Mouse (Mus musculus) hindbrain, embryonic 13.5 days (tissue): Measurements from ENCODE around the gene Mnd1. TPM values are rescaled to one million over a fixed set of nuclear protein-coding genes. Genes with fewer than 3 reads are reported as not detected.

Experiments used
- ATAC-seq: fragments of 200-750 bp; cut with Nextera tagmentation; 2 replicates; pipeline ENCODE4 v1.8.0; 2017; ENCODE audit warnings: moderate TSS enrichment; ENCODE audit not compliant: low FRiP score
- H3K27ac ChIP-seq: fragments of 300-500 bp; sonication (generic); 2 replicates; pipeline ENCODE4 v1.5.1; 2015; ENCODE audit warnings: inconsistent platforms, mild to moderate bottlenecking, moderate library complexity
- H3K27me3 ChIP-seq: fragments of 300-500 bp; sonication (generic); 2 replicates; pipeline ENCODE4 v1.6.1; 2015; ENCODE audit warnings: mild to moderate bottlenecking, inconsistent platforms
- H3K36me3 ChIP-seq: fragments of 300-500 bp; sonication (generic); 2 replicates; pipeline ENCODE4 v1.6.1; 2015; ENCODE audit warnings: mild to moderate bottlenecking, inconsistent platforms
- H3K4me1 ChIP-seq: fragments of 300-500 bp; sonication (generic); replicated peaks from 2 replicates; pipeline ENCODE4 v1.6.1; 2015; ENCODE audit warnings: inconsistent platforms
- H3K4me2 ChIP-seq: fragments of 300-500 bp; sonication (generic); 2 replicates; pipeline ENCODE4 v1.6.1; 2015; ENCODE audit warnings: inconsistent platforms, mild to moderate bottlenecking, moderate library complexity
- H3K4me3 ChIP-seq: fragments of 300-500 bp; sonication (generic); 2 replicates; pipeline ENCODE4 v1.5.1; 2015; ENCODE audit warnings: mild to moderate bottlenecking, inconsistent platforms
- H3K9ac ChIP-seq: fragments of 300-500 bp; sonication (generic); 2 replicates; pipeline ENCODE4 v1.6.1; 2015; ENCODE audit warnings: mild to moderate bottlenecking, inconsistent platforms
- H3K9me3 ChIP-seq: fragments of 300-500 bp; sonication (generic); 2 replicates; pipeline ENCODE4 v1.6.1; 2016; ENCODE audit warnings: inconsistent platforms
- WGBS: fragments of 180-500 bp; shearing (Covaris S2); methylation state at CpG from one replicate; pipeline ENCODE4 v1.1.7; 2015; 5-methylcytosine and 5-hydroxymethylcytosine counted together
- polyA plus RNA-seq: library from polyadenylated mRNA; unstranded; fragments of >200 nt; fragmentation: Nextera tagmentation; extraction: Ambion mirVana; gene quantifications from 2 replicates; pipeline ENCODE4 v1.2.1, GENCODE M21; 2015

The Mnd1 gene
- polyA plus RNA-seq, 1 experiment from 2014 or later, result 2.8 TPM

- no peaks in the 10 kb centered on the region for H3K36me3 ChIP-seq
- WGBS, result 64% methylated on average over 7 of the region's 7 CpGs
- ATAC-seq, result no peak
- H3K4me1 ChIP-seq, result no peaks in the 10 kb centered on the region; the same call in 1 of the 2 replicates
- H3K4me3 ChIP-seq, result no peak overlapping the region
- peaks cover 6% of the 10 kb centered on the region; the same call in 1 of the 2 replicates for H3K9me3 ChIP-seq
- no peak overlapping the region for H3K4me2 ChIP-seq
- no peak overlapping the region for H3K9ac ChIP-seq
- no peaks in the 10 kb centered on the region for H3K27me3 ChIP-seq
- no peak overlapping the region for H3K27ac ChIP-seq
Measured at GRCm38 (mm10) chr3:84080074-84080473, 75.5 kb downstream of the Mnd1 start.

DNA sequence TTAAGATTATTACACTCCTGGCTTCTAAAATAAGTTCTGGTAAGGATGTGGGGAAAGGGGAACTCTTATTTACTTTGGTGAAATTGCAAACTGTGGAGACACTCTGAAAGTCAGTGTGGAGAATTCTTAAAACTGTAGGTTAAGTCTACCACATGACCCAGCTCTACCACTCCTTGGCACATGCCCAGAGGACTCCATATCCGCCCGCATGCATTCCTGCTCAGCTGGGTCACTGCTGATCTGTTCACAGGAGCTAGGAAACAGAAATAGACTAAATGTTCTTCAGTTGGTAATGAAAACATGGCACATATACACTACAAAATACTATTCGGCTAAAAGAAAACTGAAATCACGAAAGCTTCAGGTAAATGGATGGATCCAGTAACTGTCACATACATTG is 78.1 kb downstream of the Mnd1 start:
- H3K27ac ChIP-seq, result no peak overlapping the region
- H3K4me2 ChIP-seq, result no peak overlapping the region
- ATAC-seq, result no peak
- no peak overlapping the region for H3K9ac ChIP-seq
- H3K9me3 ChIP-seq, result peaks cover 6% of the 10 kb centered on the region; the same call in 1 of the 2 replicates
- WGBS, result 90% methylated on average over 4 of the region's 4 CpGs
- no peak overlapping the region for H3K4me3 ChIP-seq
- no peaks in the 10 kb centered on the region for H3K27me3 ChIP-seq
- H3K36me3 ChIP-seq, result no peaks in the 10 kb centered on the region
- no peaks in the 10 kb centered on the region; the same call in 1 of the 2 replicates for H3K4me1 ChIP-seq

- H3K27me3 ChIP-seq, result no peaks in the 10 kb centered on the region
- no peak overlapping the region for H3K27ac ChIP-seq
- no peak overlapping the region for H3K9ac ChIP-seq
- H3K4me2 ChIP-seq, result no peak overlapping the region
- no peak for ATAC-seq
- no peaks in the 10 kb centered on the region; the same call in 1 of the 2 replicates for H3K4me1 ChIP-seq
- H3K9me3 ChIP-seq, result no peaks in the 10 kb centered on the region
- 68% methylated on average over 13 of the region's 13 CpGs for WGBS
- H3K4me3 ChIP-seq, result no peak overlapping the region
- no peaks in the 10 kb centered on the region for H3K36me3 ChIP-seq
Measured at GRCm38 (mm10) chr3:84076543-84077332, 78.8 kb downstream of the Mnd1 start.

DNA sequence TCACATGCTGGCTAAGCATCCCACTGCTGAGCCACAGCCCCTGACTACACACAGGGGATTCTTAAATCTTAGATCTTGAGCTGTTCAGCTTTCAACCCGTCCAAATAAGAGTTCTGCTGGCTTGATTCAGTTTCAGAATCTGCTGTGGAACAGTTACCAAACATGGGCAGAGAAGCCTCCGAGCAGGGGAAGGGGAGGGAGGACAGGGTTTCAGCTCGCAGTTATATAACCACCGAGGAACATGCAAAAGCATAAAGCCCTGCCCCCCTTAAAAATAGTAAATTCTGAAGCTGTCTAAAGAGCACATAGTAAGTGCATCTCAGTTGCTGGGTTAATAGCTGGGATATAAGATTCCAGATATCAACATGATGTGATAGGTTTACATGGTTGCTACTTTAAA is 80.1 kb downstream of the Mnd1 start:
- no peak overlapping the region for H3K9ac ChIP-seq
- no peak for ATAC-seq
- no peaks in the 10 kb centered on the region; the same call in 1 of the 2 replicates for H3K4me1 ChIP-seq
- no peak overlapping the region for H3K27ac ChIP-seq
- no peaks in the 10 kb centered on the region for H3K36me3 ChIP-seq
- WGBS, result 84% methylated on average over 4 of the region's 4 CpGs
- H3K4me3 ChIP-seq, result no peak overlapping the region
- no peaks in the 10 kb centered on the region for H3K27me3 ChIP-seq
- H3K4me2 ChIP-seq, result no peak overlapping the region
- H3K9me3 ChIP-seq, result no peaks in the 10 kb centered on the region

DNA sequence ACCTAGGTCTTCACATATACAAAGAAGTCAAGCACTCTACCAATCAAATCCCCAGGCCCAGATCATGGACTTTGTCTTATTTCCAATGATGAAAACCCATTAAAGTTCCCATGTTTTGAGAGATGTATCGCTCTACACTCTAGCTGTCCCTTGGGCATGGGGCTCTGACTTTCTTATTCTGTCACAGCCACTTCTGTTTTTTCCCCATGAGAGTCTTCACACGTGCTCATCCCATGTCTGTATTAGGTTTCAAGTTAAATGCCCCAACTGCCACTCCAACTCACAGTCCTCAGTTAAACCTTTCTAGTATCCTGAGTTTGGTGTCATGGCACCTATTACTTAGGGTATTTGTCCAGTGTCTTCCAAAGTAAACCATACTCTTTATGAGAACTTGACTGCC is 80.8 kb downstream of the Mnd1 start:
- Histone ChIP-seq H3K9ac (no peak overlapping the region), H3K4me3 (no peak overlapping the region), H3K4me1 (no peaks in the 10 kb centered on the region; the same call in 1 of the 2 replicates), H3K36me3 (no peaks in the 10 kb centered on the region), H3K4me2 (no peak overlapping the region), H3K27me3 (no peaks in the 10 kb centered on the region), H3K9me3 (no peaks in the 10 kb centered on the region), H3K27ac (no peak overlapping the region)
- 86% methylated on average over 2 of the region's 2 CpGs for WGBS
- ATAC-seq, result no peak

DNA sequence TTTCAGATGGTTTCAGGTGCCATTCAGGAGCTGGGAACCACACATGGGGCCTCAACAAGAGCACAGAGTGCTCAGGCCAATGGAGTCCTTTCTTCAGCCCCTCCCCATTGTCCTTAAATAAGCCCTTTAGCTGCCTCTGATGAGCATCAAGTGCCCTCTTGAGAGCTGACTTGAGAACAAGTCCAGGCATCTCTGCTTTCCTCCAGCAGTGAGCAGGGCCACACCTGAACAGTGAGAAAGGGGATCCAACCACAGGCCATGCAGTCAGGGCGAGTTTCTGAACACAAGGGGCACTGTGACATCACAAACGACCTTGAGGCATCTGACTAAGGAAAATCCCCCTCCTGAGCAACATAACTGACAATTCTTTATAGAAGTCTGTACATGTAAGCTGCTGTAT is 83.9 kb downstream of the Mnd1 start:
- Histone ChIP-seq H3K27me3 (no peaks in the 10 kb centered on the region), H3K9ac (no peak overlapping the region), H3K4me1 (no peaks in the 10 kb centered on the region), H3K9me3 (no peaks in the 10 kb centered on the region), H3K4me2 (no peak overlapping the region), H3K4me3 (no peak overlapping the region), H3K27ac (no peak overlapping the region), H3K36me3 (no peaks in the 10 kb centered on the region)
- WGBS, result 12% methylated on average over 2 of the region's 2 CpGs
- no peak for ATAC-seq

DNA sequence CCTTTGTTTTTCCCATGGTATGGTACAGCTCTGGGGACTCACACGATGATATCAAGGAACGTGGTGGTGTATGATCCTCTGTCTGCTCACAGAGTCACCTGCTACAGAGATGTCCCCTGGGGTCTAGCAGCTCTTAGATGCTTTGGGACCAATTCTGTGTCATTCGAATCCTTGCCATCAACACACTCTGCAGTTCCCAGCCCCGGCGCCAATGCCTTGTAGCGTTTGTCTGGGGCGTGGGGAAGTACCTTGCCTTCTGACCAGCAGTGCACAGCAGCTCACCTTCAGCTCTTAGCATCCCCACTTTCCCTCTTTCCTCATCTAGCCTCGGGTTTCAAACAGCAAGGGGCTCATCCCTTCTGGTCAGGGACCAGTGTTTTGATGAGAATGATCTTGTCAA is 84.8 kb downstream of the Mnd1 start:
- Histone ChIP-seq H3K4me2 (no peak overlapping the region), H3K4me1 (no peaks in the 10 kb centered on the region), H3K9ac (no peak overlapping the region), H3K9me3 (no peaks in the 10 kb centered on the region), H3K36me3 (no peaks in the 10 kb centered on the region), H3K27me3 (no peaks in the 10 kb centered on the region), H3K27ac (no peak overlapping the region), H3K4me3 (no peak overlapping the region)
- 88% methylated on average over 8 of the region's 8 CpGs for WGBS
- ATAC-seq, result no peak

DNA sequence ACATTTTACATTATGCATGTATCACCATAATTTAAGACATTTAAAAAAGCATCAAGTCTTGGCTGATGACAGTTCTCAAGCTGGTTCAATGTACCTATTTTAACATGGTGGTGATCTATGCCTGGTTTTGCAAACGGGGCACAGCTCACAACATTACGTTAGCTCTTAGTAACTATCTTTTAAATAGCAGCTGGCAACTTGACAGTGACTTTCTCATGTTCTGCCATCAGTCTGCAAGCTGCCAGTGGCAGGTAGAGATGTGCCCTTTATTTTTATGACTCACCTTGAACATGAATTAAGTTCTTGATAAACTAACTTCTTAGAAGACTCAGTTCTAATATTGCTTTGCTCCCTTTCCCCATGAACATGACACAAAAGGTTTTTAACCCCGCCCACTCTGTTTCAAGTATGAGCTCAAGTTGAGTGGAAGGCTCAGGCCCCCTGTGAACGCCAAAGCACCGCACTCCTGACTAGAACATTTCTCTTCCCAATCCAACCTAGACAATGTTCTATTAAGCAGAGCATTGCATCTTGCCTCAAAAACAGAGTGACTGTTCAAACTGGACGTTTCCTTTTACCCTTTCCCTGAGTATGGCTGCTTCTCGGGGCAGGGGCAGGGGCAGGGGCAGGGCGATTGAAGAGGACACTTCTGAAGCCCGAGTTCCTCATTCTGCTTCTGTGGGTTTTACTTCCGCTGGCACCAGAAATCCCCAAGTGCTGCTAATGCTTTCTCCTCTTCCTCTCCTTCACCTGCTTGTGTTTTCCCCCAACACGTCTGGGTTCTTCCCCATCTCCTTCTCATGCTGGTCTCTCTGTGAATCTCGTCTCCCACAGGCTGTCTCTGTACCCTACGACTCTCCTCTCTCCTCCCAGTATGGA is 86.5 kb downstream of the Mnd1 start:
- H3K27me3 ChIP-seq, result no peaks in the 10 kb centered on the region
- H3K4me1 ChIP-seq, result no peaks in the 10 kb centered on the region
- no peaks in the 10 kb centered on the region for H3K36me3 ChIP-seq
- no peak for ATAC-seq
- no peak overlapping the region for H3K9ac ChIP-seq
- H3K4me2 ChIP-seq, result no peak overlapping the region
- no peaks in the 10 kb centered on the region for H3K9me3 ChIP-seq
- 90% methylated on average over 13 of the region's 13 CpGs for WGBS
- no peak overlapping the region for H3K27ac ChIP-seq
- H3K4me3 ChIP-seq, result no peak overlapping the region

GRCm38 (mm10) chr3:84065825-84066224 is 89.8 kb downstream of the Mnd1 start:
- Histone ChIP-seq H3K27ac (no peak overlapping the region), H3K9me3 (no peaks in the 10 kb centered on the region), H3K4me2 (no peak overlapping the region), H3K9ac (no peak overlapping the region), H3K36me3 (no peaks in the 10 kb centered on the region), H3K4me1 (0 out of 2 replicates have a peak, but pooled peaks cover 3% of the 10 kb centered on the region), H3K27me3 (no peaks in the 10 kb centered on the region), H3K4me3 (no peak overlapping the region)
- 90% methylated on average over 4 of the region's 4 CpGs for WGBS
- no peak for ATAC-seq

DNA sequence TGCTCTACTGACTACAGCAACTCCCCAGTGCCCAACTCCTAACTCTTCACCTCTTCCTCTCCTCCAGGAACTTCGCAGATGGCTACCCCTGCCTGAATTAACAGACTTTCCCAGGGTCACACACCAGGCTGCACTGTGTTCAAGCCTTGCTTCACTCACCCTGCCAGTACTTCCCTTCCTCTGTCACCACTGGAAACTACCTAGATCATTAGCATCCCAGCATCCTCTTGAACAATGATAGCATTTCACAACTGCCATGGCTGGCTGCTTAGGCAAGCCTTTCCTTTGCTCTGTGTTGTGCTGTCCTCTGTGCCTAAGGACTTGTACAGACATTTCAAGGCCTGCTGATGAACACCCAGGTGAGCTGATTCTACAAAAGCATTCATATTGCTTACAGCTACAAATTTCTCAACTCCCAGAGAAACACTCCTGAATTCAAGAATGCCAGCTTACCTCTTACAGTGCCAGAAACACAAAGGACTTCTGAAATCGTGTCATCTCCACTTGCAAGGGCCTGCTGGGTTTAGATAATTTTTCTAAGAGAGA is 92.1 kb downstream of the Mnd1 start:
- no peak for ATAC-seq
- no peak overlapping the region for H3K9ac ChIP-seq
- 84% methylated on average over 2 of the region's 2 CpGs for WGBS

GRCm38 (mm10) chr3:84061523-84062453 is 93.8 kb downstream of the Mnd1 start:
- Histone ChIP-seq H3K4me3 (no peak overlapping the region), H3K36me3 (no peaks in the 10 kb centered on the region), H3K27ac (no peak overlapping the region), H3K9ac (no peak overlapping the region), H3K4me2 (no peak overlapping the region), H3K4me1 (0 out of 2 replicates have a peak, but pooled peaks cover 3% of the 10 kb centered on the region), H3K27me3 (no peaks in the 10 kb centered on the region), H3K9me3 (peaks cover 3% of the 10 kb centered on the region; the same call in 1 of the 2 replicates)
- no peak for ATAC-seq
- 74% methylated on average over 13 of the region's 13 CpGs for WGBS

More for the DNA sequence above, 92.1 kb downstream of the Mnd1 start:
- H3K4me3 ChIP-seq, result no peak overlapping the region
- peaks cover under 1% of the 10 kb centered on the region; the same call in 1 of the 2 replicates for H3K9me3 ChIP-seq
- no peaks in the 10 kb centered on the region for H3K27me3 ChIP-seq
- H3K27ac ChIP-seq, result no peak overlapping the region
- H3K36me3 ChIP-seq, result no peaks in the 10 kb centered on the region
- no peak overlapping the region for H3K4me2 ChIP-seq
- 0 out of 2 replicates have a peak, but pooled peaks cover 3% of the 10 kb centered on the region for H3K4me1 ChIP-seq
